11 mouse cellular contexts compared by ENCODE assay signal in the genomic region with DNA sequence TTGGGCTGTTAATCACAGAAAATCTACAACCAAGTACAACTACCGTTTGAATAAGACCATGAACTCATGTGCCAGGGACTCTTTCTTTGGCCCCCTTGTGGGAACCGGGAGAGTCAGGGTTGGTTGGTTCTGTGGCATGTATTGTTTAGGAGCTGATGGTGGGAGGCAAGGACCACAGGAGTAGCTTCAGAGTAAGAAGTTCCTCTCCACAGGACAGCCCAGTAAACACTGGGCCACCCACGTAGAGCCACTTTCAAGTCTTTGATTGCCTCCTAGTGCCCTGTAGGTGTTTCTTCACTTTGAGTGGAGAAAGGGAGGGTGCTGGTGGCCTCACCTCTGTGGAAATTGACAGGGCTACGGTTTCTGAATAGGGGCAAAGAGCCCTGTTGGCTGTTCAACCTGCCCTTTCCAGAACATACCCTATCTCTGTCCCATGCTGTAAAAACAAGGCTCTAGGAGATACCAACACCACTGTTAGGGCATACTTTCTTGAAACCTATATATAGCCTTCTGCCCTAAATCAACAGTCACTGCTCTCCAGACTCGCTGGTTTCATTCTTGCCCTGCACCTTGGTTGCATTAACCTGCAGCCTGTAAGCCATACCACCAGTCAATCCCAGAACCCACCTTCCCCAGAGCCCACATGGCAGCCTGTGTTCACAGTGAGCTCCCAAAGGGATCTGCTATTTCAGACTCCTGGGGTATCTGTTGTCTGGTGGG. TPM values are rescaled to one million over a fixed set of nuclear protein-coding genes. Genes with fewer than 3 reads are reported as not detected.
DNase-seq lines count a peak whose midpoint lies in the region; ATAC-seq and TF ChIP-seq lines count a peak whose summit lies in the region.
"Had no signal": no experiment of that assay in that cellular context is flagged by ENCODE, and none has a peak within 500 bp of the region (broad histone marks: within the 10 kb centered on the region; RNA-seq: fewer than 3 reads in every experiment).

No protein-coding gene starts in this region.

- no peak; the same call in 1 of the 2 replicates for TF ChIP-seq CTCF in gastrocnemius, adult 2 months (IDR thresholded peaks at IDR 0.05)
- TF ChIP-seq CTCF in layer of hippocampus, adult 2 months (conservative IDR thresholded peaks at IDR 0.05): 0 out of 2 replicates have a peak, but pooled peaks have one; percentile 6

- H3K36me3 ChIP-seq in limb, embryonic 13.5 days: peaks cover 36% of the 10 kb centered on the region
- H3K36me3 ChIP-seq in neural tube, embryonic 15.5 days: peaks cover 36% of the 10 kb centered on the region

- no peak for ATAC-seq in limb, embryonic 13.5 days (ENCODE audit: low FRiP score, low read depth)
- ATAC-seq in neural tube, embryonic 15.5 days (ENCODE audit: low FRiP score): no peak

- no peak overlapping the region for H3K9ac ChIP-seq in limb, embryonic 13.5 days
- no peak overlapping the region for H3K9ac ChIP-seq in neural tube, embryonic 15.5 days (replicated peaks)
- H3K9ac ChIP-seq: liver, embryonic 13.5 days had no signal

- peak overlapping the region; percentile 58; the same call in 1 of the 2 replicates for H3K27ac ChIP-seq in gastrocnemius, adult 2 months
- no peak overlapping the region for H3K27ac ChIP-seq in layer of hippocampus, adult 2 months
- peak overlapping the region; percentile 15; the same call in 1 of the 2 replicates for H3K27ac ChIP-seq in limb, embryonic 13.5 days
- no peak overlapping the region for H3K27ac ChIP-seq in neural tube, embryonic 15.5 days (replicated peaks)
- H3K27ac ChIP-seq: liver, embryonic 13.5 days had no signal

- H3K4me3 ChIP-seq in gastrocnemius, adult 2 months: 0 out of 2 replicates have a peak overlapping the region, but pooled peaks have one; percentile 17
- no peak overlapping the region for H3K4me3 ChIP-seq in layer of hippocampus, adult 2 months
- no peak overlapping the region for H3K4me3 ChIP-seq in limb, embryonic 13.5 days
- H3K4me3 ChIP-seq in neural tube, embryonic 15.5 days (replicated peaks): no peak overlapping the region
- H3K4me3 ChIP-seq: liver, embryonic 13.5 days had no signal

- H3K4me1 ChIP-seq in limb, embryonic 13.5 days: peaks cover 11% of the 10 kb centered on the region
- no peaks in the 10 kb centered on the region for H3K4me1 ChIP-seq in neural tube, embryonic 15.5 days

- no peak overlapping the region for H3K4me2 ChIP-seq in limb, embryonic 13.5 days (replicated peaks)
- no peak overlapping the region for H3K4me2 ChIP-seq in neural tube, embryonic 15.5 days
- H3K4me2 ChIP-seq: liver, embryonic 13.5 days had no signal

- no peaks in the 10 kb centered on the region for H3K9me3 ChIP-seq in limb, embryonic 13.5 days
- no peaks in the 10 kb centered on the region for H3K9me3 ChIP-seq in neural tube, embryonic 15.5 days (replicated peaks)
- H3K9me3 ChIP-seq: liver, embryonic 13.5 days had no signal

- H3K27me3 ChIP-seq in limb, embryonic 13.5 days: peaks cover 7% of the 10 kb centered on the region
- H3K27me3 ChIP-seq in neural tube, embryonic 15.5 days (replicated peaks): no peaks in the 10 kb centered on the region
- H3K27me3 ChIP-seq: liver, embryonic 13.5 days had no signal

- no peak for DNase-seq in gastrocnemius, adult 2 months
- no peak for DNase-seq in gastrocnemius, adult 8-10 months (ENCODE audit: low spot score in 2 of 2)
- DNase-seq in layer of hippocampus, adult 2 months (ENCODE audit: low spot score in 2 of 2): no peak
- DNase-seq in layer of hippocampus, adult 9-10 months (ENCODE audit: low spot score): no peak
- DNase-seq in ZHBTc4 (ENCODE audit: low read depth, low spot score): peak; percentile 73
- DNase-seq in left cerebral cortex, adult 18-20 months (ENCODE audit: low spot score in 2 of 2): no peak
- DNase-seq: cerebellum, adult 11-12 months; kidney, adult 2 months; liver, embryonic 13.5 days had no signal

- 21% methylated on average over 5 of the region's 5 CpGs for WGBS in limb, embryonic 13.5 days
- WGBS in neural tube, embryonic 15.5 days: 26% methylated on average over 5 of the region's 5 CpGs

- intact Hi-C loops in gastrocnemius, adult 2 months (cut with DNase I): no loop called here

RNA-seq across cellular contexts. Expression of gene Sorbs1, which starts 35.4 kb away (rescaled TPM):
- total RNA-seq in gastrocnemius, adult 2 months (2021): 100 to 1,000 TPM; 158 to 227 TPM
- total RNA-seq in gastrocnemius, adult 8-10 months (2022): 100 to 1,000 TPM; 169 to 173 (median 171) TPM
- 100 to 1,000 TPM; 222 to 229 TPM for total RNA-seq in layer of hippocampus, adult 2 months (2021)
- 52.2 and 54.7 TPM in 2 replicates for polyA plus RNA-seq in limb, embryonic 13.5 days (2015; fragmentation: Nextera tagmentation; extraction: Ambion mirVana)
- 94.7 and 103 TPM in 2 replicates for polyA plus RNA-seq in neural tube, embryonic 15.5 days (2015; fragmentation: Nextera tagmentation; extraction: Ambion mirVana)
- 100 to 1,000 TPM; 144 to 149 TPM for total RNA-seq in left cerebral cortex, adult 18-20 months (2021)

RNA-seq across cellular contexts. Expression of gene Aldh18a1, which starts 39.3 kb away (rescaled TPM):
- 1 to 10 TPM; 3.5 to 5.0 TPM for total RNA-seq in gastrocnemius, adult 2 months (2021)
- total RNA-seq in gastrocnemius, adult 8-10 months (2022): 1 to 10 TPM; 1.4 to 4.0 (median 1.7) TPM
- 10 to 100 TPM; 21.2 to 22.3 TPM for total RNA-seq in layer of hippocampus, adult 2 months (2021)
- 80.7 and 82.5 TPM in 2 replicates for polyA plus RNA-seq in limb, embryonic 13.5 days (2015; fragmentation: Nextera tagmentation; extraction: Ambion mirVana)
- polyA plus RNA-seq in neural tube, embryonic 15.5 days (2015; fragmentation: Nextera tagmentation; extraction: Ambion mirVana): 43.0 and 49.1 TPM in 2 replicates
- 10 to 100 TPM; 22.5 to 28.9 TPM for total RNA-seq in left cerebral cortex, adult 18-20 months (2021)

Comparison
In these comparisons a context has a peak if more than half of its experiments do, and no peak if none do; other contexts are left out.
1. H3K27ac ChIP-seq: peak in gastrocnemius, adult 2 months (single experiment) and limb, embryonic 13.5 days (single experiment); none in layer of hippocampus, adult 2 months (single experiment) and neural tube, embryonic 15.5 days (single experiment).